Mouse (Mus musculus) CH12.LX (cell line): ENCODE results near the gene Slc9a8. TPM values are rescaled to one million over a fixed set of nuclear protein-coding genes. Genes with fewer than 3 reads are reported as not detected.

ENCODE experiments used
- DNase-seq: peaks from one replicate; pipeline ENCODE4 v3.0.0-alpha.2; 2013; ENCODE audit errors: extremely low read depth
- H3K27ac ChIP-seq: 2 replicates; pipeline ENCODE4 v1.5.1; 2012; ENCODE audit warnings: low read depth, mild to moderate bottlenecking, control low read depth, moderate library complexity; ENCODE audit not compliant: insufficient read depth
- H3K27me3 ChIP-seq: replicated peaks from 2 replicates; pipeline ENCODE3; 2012; ENCODE audit warnings: inconsistent platforms
- H3K36me3 ChIP-seq, 2 experiments: replicated peaks in 1 of 2; 2 replicates each; pipeline versions ENCODE3 to v1.6.1; 2012; ENCODE audit warnings: inconsistent platforms in 1 of 2, low read length in 1 of 2, mild to moderate bottlenecking in 1 of 2, mixed read lengths in 1 of 2, moderate library complexity in 1 of 2; ENCODE audit not compliant: control insufficient read depth in 1 of 2, insufficient read depth in 1 of 2
- H3K4me1 ChIP-seq, 2 experiments: 2 replicates each; pipeline ENCODE4 v1.6.1; 2012; ENCODE audit warnings: inconsistent platforms in 1 of 2, moderate library complexity in 1 of 2; ENCODE audit not compliant: insufficient read depth in 2 of 2, control insufficient read depth in 1 of 2
- H3K4me2 ChIP-seq: 2 replicates; pipeline ENCODE4 v1.6.1; 2012; ENCODE audit warnings: low read depth, mild to moderate bottlenecking, control low read depth; ENCODE audit not compliant: poor library complexity, insufficient read depth, severe bottlenecking
- H3K4me3 ChIP-seq, 3 experiments: fragments of 150-350 bp in 1 of 3; sonication (generic) in 1 of 3; replicated peaks in 1 of 3; 2 replicates each; pipeline versions ENCODE3 to v1.5.1; 2011 to 2012; ENCODE audit warnings: low read depth in 2 of 3, low read length in 2 of 3, mild to moderate bottlenecking in 2 of 3, moderate library complexity in 2 of 3, control low read depth in 1 of 3, improper control_type of control experiment in 1 of 3, inconsistent platforms in 1 of 3, mixed read lengths in 1 of 3; ENCODE audit not compliant: poor library complexity in 1 of 3
- H3K79me2 ChIP-seq: replicated peaks from 2 replicates; pipeline ENCODE4 v1.6.1; 2012; ENCODE audit warnings: mild to moderate bottlenecking, moderate library complexity; ENCODE audit not compliant: control insufficient read depth, poor library complexity, insufficient read depth, severe bottlenecking; ENCODE audit errors: extremely low read depth
- H3K9ac ChIP-seq: 2 replicates; pipeline ENCODE4 v1.6.1; 2012; ENCODE audit warnings: low read depth, mild to moderate bottlenecking, control low read depth, moderate library complexity; ENCODE audit not compliant: insufficient read depth
- H3K9me3 ChIP-seq: replicated peaks from 2 replicates; pipeline ENCODE3; 2012; ENCODE audit warnings: low read length, inconsistent platforms, mixed read lengths
- BHLHE40 ChIP-seq: IDR thresholded peaks from 2 replicates; pipeline ENCODE4 v1.6.1; 2011; ENCODE audit warnings: mild to moderate bottlenecking, low read depth, low read length, improper control_type of control experiment
- CHD1 ChIP-seq: IDR thresholded peaks from 2 replicates; pipeline ENCODE4 v1.6.1; 2012; ENCODE audit warnings: low read depth, low read length, improper control_type of control experiment, inconsistent platforms
- CHD2 ChIP-seq: IDR thresholded peaks from 2 replicates; pipeline ENCODE4 v1.6.1; 2011; ENCODE audit warnings: low read length, improper control_type of control experiment
- CTCF ChIP-seq, 2 experiments: IDR thresholded peaks in 1 of 2; conservative IDR thresholded peaks in 1 of 2; 2 replicates each; pipeline ENCODE4 v1.5.1; 2011 to 2012; ENCODE audit warnings: low read depth in 2 of 2, low read length in 2 of 2, improper control_type of control experiment in 1 of 2, inconsistent platforms in 1 of 2, mild to moderate bottlenecking in 1 of 2, moderate library complexity in 1 of 2
- EP300 ChIP-seq: IDR thresholded peaks from 2 replicates; pipeline ENCODE4 v1.6.1; 2011; ENCODE audit warnings: low read length, improper control_type of control experiment
- ETS1 ChIP-seq: conservative IDR thresholded peaks from 2 replicates; pipeline ENCODE4 v1.6.1; 2012; ENCODE audit warnings: low read depth, mild to moderate bottlenecking, inconsistent platforms, low read length, improper control_type of control experiment, moderate library complexity
- GABPA ChIP-seq: IDR thresholded peaks from 2 replicates; pipeline ENCODE4 v1.6.1; 2012; ENCODE audit warnings: low read depth, low read length, improper control_type of control experiment, inconsistent platforms; ENCODE audit not compliant: insufficient replicate concordance
- IRF4 ChIP-seq: IDR thresholded peaks from 2 replicates; pipeline ENCODE4 v1.6.1; 2014; ENCODE audit warnings: low read depth, mild to moderate bottlenecking, inconsistent platforms, low read length, improper control_type of control experiment
- JUN ChIP-seq: IDR thresholded peaks from 2 replicates; pipeline ENCODE4 v1.6.1; 2011; ENCODE audit warnings: low read depth, mild to moderate bottlenecking, low read length, improper control_type of control experiment, moderate library complexity; ENCODE audit not compliant: insufficient read depth
- JUND ChIP-seq: conservative IDR thresholded peaks from 2 replicates; pipeline ENCODE4 v1.6.1; 2011; ENCODE audit warnings: low read depth, low read length, improper control_type of control experiment
- KAT2A ChIP-seq: IDR thresholded peaks from 2 replicates; pipeline ENCODE4 v1.6.1; 2012; ENCODE audit warnings: low read length, improper control_type of control experiment, inconsistent platforms; ENCODE audit not compliant: insufficient replicate concordance
- MAX ChIP-seq: IDR thresholded peaks from 2 replicates; pipeline ENCODE4 v1.6.1; 2011; ENCODE audit warnings: low read length, improper control_type of control experiment
- MEF2A ChIP-seq: IDR thresholded peaks from 2 replicates; pipeline ENCODE4 v1.6.1; 2014; ENCODE audit warnings: low read depth, mild to moderate bottlenecking, inconsistent platforms, low read length, improper control_type of control experiment, borderline replicate concordance
- MXI1 ChIP-seq: IDR thresholded peaks from 2 replicates; pipeline ENCODE4 v1.6.1; 2011; ENCODE audit warnings: mild to moderate bottlenecking, low read depth, low read length, improper control_type of control experiment
- MYC ChIP-seq: IDR thresholded peaks from 2 replicates; pipeline ENCODE4 v1.6.1; 2011; ENCODE audit warnings: low read depth, mild to moderate bottlenecking, improper control_type of control experiment, low read length
- NELFE ChIP-seq: IDR thresholded peaks from 2 replicates; pipeline ENCODE4 v1.6.1; 2011; ENCODE audit warnings: low read depth, low read length, improper control_type of control experiment
- NRF1 ChIP-seq: IDR thresholded peaks from 2 replicates; pipeline ENCODE4 v1.6.1; 2014; ENCODE audit warnings: low read depth, mild to moderate bottlenecking, inconsistent platforms, low read length, improper control_type of control experiment, moderate library complexity
- PAX5 ChIP-seq: IDR thresholded peaks from 2 replicates; pipeline ENCODE4 v1.6.1; 2012; ENCODE audit warnings: low read length, inconsistent platforms, mixed read lengths
- POLR2A ChIP-seq: IDR thresholded peaks from 2 replicates; pipeline ENCODE4 v1.6.1; 2011; ENCODE audit warnings: low read depth, mild to moderate bottlenecking, improper control_type of control experiment, low read length
- POLR2AphosphoS2 ChIP-seq: IDR thresholded peaks from 2 replicates; pipeline ENCODE4 v1.6.1; 2011; ENCODE audit warnings: low read depth, low read length, improper control_type of control experiment
- RCOR1 ChIP-seq: conservative IDR thresholded peaks from 2 replicates; pipeline ENCODE4 v1.6.1; 2012; ENCODE audit warnings: low read depth, mild to moderate bottlenecking, inconsistent platforms, low read length, improper control_type of control experiment
- SMC3 ChIP-seq: IDR thresholded peaks from 2 replicates; pipeline ENCODE4 v1.6.1; 2011; ENCODE audit warnings: low read depth, low read length, improper control_type of control experiment
- TBP ChIP-seq: conservative IDR thresholded peaks from 2 replicates; pipeline ENCODE4 v1.6.1; 2011; ENCODE audit warnings: low read depth, low read length, improper control_type of control experiment
- TCF12 ChIP-seq: IDR thresholded peaks from 2 replicates; pipeline ENCODE4 v1.6.1; 2014; ENCODE audit warnings: low read depth, mild to moderate bottlenecking, inconsistent platforms, low read length, improper control_type of control experiment
- UBTF ChIP-seq: IDR thresholded peaks from 2 replicates; pipeline ENCODE4 v1.6.1; 2012; ENCODE audit warnings: low read depth, mild to moderate bottlenecking, inconsistent platforms, low read length, improper control_type of control experiment, moderate library complexity
- USF1 ChIP-seq: IDR thresholded peaks from 2 replicates; pipeline ENCODE4 v1.6.1; 2014; ENCODE audit warnings: low read depth, mild to moderate bottlenecking, inconsistent platforms, low read length, improper control_type of control experiment
- USF2 ChIP-seq: conservative IDR thresholded peaks from 2 replicates; pipeline ENCODE4 v1.6.1; 2011; ENCODE audit warnings: low read depth, low read length, improper control_type of control experiment
- ZC3H11A ChIP-seq: IDR thresholded peaks from 2 replicates; pipeline ENCODE4 v1.6.1; 2012; ENCODE audit warnings: low read depth, mild to moderate bottlenecking, inconsistent platforms, low read length, improper control_type of control experiment
- ZKSCAN1 ChIP-seq: IDR thresholded peaks from 2 replicates; pipeline ENCODE4 v1.6.1; 2012; ENCODE audit warnings: low read depth, inconsistent platforms, low read length, improper control_type of control experiment, borderline replicate concordance
- ZMIZ1 ChIP-seq: IDR thresholded peaks from 2 replicates; pipeline ENCODE4 v1.6.1; 2012; ENCODE audit warnings: low read depth, mild to moderate bottlenecking, inconsistent platforms, low read length, improper control_type of control experiment
- ZNF384 ChIP-seq: IDR thresholded peaks from 2 replicates; pipeline ENCODE4 v1.6.1; 2012; ENCODE audit warnings: low read depth, low read length, improper control_type of control experiment, inconsistent platforms
- dilution Hi-C: fragments of 300-500 bp; cut with MboI; formaldehyde crosslinking; loops from 2 replicates; pipeline ENCODE4 v1.14.3; 2020; ENCODE audit warnings: low sequenced_read_pairs; ENCODE audit not compliant: extremely low pct_unique_long_range_greater_than_20kb, extremely low pct_ligation_motif_present
- in situ Hi-C: fragments of 300-500 bp; cut with MboI; formaldehyde crosslinking; loops from 3 replicates; pipeline ENCODE4 v1.14.3; 2019; ENCODE audit warnings: low sequenced_read_pairs, low pct_ligation_motif_present, low pct_unique_long_range_greater_than_20kb, mixed read lengths
- polyA plus RNA-seq: library from polyadenylated mRNA; unstranded; fragments of >175 nt; gene quantifications from 2 replicates; pipeline ENCODE4 v1.2.1, GENCODE M21; 2012; ENCODE audit warnings: low read depth; ENCODE audit not compliant: insufficient read length
- total RNA-seq, 2 experiments: library from RNA; depleted of rRNA; stranded (reverse); fragments of 300-350 nt in 1 of 2; fragments of >200 nt in 1 of 2; gene quantifications; 2 replicates each; pipeline ENCODE4 v1.2.3; 2012 to 2014

Slc9a8 gene
- total and polyA plus RNA-seq, 3 experiments = 14.5 to 26.0 (median 25.0) TPM

GRCm38 (mm10) chr2:167375688-167376087, 45.8 kb upstream of the Slc9a8 start:
- in situ Hi-C loops = no loop called here
- no peak for TF ChIP-seq ETS1
- TF ChIP-seq JUND = no peak
- no peak for TF ChIP-seq EP300
- peak; percentile 83 for TF ChIP-seq ZNF384
- TF ChIP-seq TCF12 = no peak
- TF ChIP-seq POLR2AphosphoS2 = peak; percentile 20; the same call in 1 of the 2 replicates
- no peak for TF ChIP-seq KAT2A
- peak; percentile 96 for TF ChIP-seq CHD1
- TF ChIP-seq UBTF = no peak
- Histone ChIP-seq H3K79me2 (no peaks in the 10 kb centered on the region), H3K9ac (peak overlapping the region; percentile 79), H3K36me3 (peaks cover 0 to 27% of the 10 kb centered on the region in 2 experiments), H3K27ac (peak overlapping the region; percentile 97), H3K27me3 (no peaks in the 10 kb centered on the region), H3K9me3 (no peaks in the 10 kb centered on the region), H3K4me3 (peak overlapping the region; percentile 32 to 59 (median 50)), H3K4me2 (peak overlapping the region; percentile 70), H3K4me1 (peaks cover 39 to 84% of the 10 kb centered on the region in 2 experiments)
- no peak for DNase-seq
- dilution Hi-C loops = no loop called here

GRCm38 (mm10) chr2:167376160-167376564, 45.4 kb upstream of the Slc9a8 start:
- H3K9me3 ChIP-seq = no peaks in the 10 kb centered on the region
- H3K27me3 ChIP-seq = no peaks in the 10 kb centered on the region
- H3K9ac ChIP-seq = peak overlapping the region; percentile 79
- in situ Hi-C loops = no loop called here
- peak overlapping the region; percentile 32 to 59 (median 50) for H3K4me3 ChIP-seq
- dilution Hi-C loops = no loop called here
- H3K4me1 ChIP-seq = peaks cover 44 to 87% of the 10 kb centered on the region in 2 experiments
- H3K4me2 ChIP-seq = peak overlapping the region; percentile 70
- DNase-seq = peak; percentile 99
- H3K27ac ChIP-seq = peak overlapping the region; percentile 97
- H3K79me2 ChIP-seq = no peaks in the 10 kb centered on the region
- H3K36me3 ChIP-seq = peaks cover 0 to 27% of the 10 kb centered on the region in 2 experiments
- TF ChIP-seq EP300 (peak; percentile 57), JUN (no peak), NELFE (peak; percentile 72), MYC (peak; percentile 70; the same call in 1 of the 2 replicates), CHD1 (no peak), NRF1 (peak; percentile 37; the same call in 1 of the 2 replicates), ZC3H11A (no peak), TCF12 (peak; percentile 90), KAT2A (0 out of 2 replicates have a peak, but pooled peaks have one; percentile 49), CTCF (conservative IDR thresholded peaks at IDR 0.05 in 1 of 2, IDR thresholded peaks at IDR 0.05 in 1 of 2; ENCODE audit: low read depth in 2 of 2, low read length in 2 of 2) (peak in 1 of 2 experiments; percentile 32; a peak in 1 of 4 replicates), GABPA (no peak), USF2 (peak; percentile 98), MXI1 (peak; percentile 90), ZKSCAN1 (no peak), BHLHE40 (peak; percentile 95), JUND (0 out of 2 replicates have a peak, but pooled peaks have one; percentile 14), MEF2A (peak; percentile 98), POLR2AphosphoS2 (no peak; the same call in 1 of the 2 replicates), CHD2 (peak; percentile 50; the same call in 1 of the 2 replicates), USF1 (peak; percentile 99), SMC3 (peak; percentile 17), ZMIZ1 (peak; percentile 68; the same call in 1 of the 2 replicates), RCOR1 (peak; percentile 10; the same call in 1 of the 2 replicates), POLR2A (peak; percentile 86), ZNF384 (no peak), MAX (peak; percentile 99), PAX5 (no peak), IRF4 (peak; percentile 77), TBP (peak; percentile 67; the same call in 1 of the 2 replicates), UBTF (no peak)
